Mouse (Mus musculus) brown adipose tissue, adult 24 weeks (tissue): Measurements from ENCODE around the gene Stradb. TPM values are rescaled to one million over a fixed set of nuclear protein-coding genes. Genes with fewer than 3 reads are reported as not detected.

Source experiments
- H3K27ac ChIP-seq: fragments of 200-500 bp; replicated peaks from 2 replicates; pipeline ENCODE4 v1.5.1; 2012; ENCODE audit warnings: low read depth, mild to moderate bottlenecking, low read length
- H3K4me1 ChIP-seq: fragments of 200-500 bp; 2 replicates; pipeline ENCODE4 v1.6.1; 2012; ENCODE audit warnings: low read length, mixed read lengths; ENCODE audit not compliant: control insufficient read depth, insufficient read depth, insufficient read length
- H3K4me3 ChIP-seq: fragments of 200-500 bp; 2 replicates; pipeline ENCODE4 v1.5.1; 2012; ENCODE audit warnings: low read depth, mild to moderate bottlenecking, low read length, moderate library complexity; ENCODE audit not compliant: insufficient read depth
- polyA plus RNA-seq: library from polyadenylated mRNA; stranded (reverse); fragments of >200 nt; gene quantifications from 2 replicates; pipeline ENCODE4 v1.2.4, GENCODE M21; 2012; ENCODE audit not compliant: missing spikeins, insufficient read depth, insufficient read length

The Stradb gene
- polyA plus RNA-seq: 53.2 and 63.6 TPM in 2 replicates

GRCm38 (mm10) chr1:58973366-58974221 lies at the start of gene Stradb, which contains the start of gene Trak2:
TSS of gene Stradb (plus strand) at chr1:58973522.
TSS of gene Trak2 (minus strand) at chr1:58973430.
- peak within 1 kb of the TSS; percentile 91 for H3K27ac ChIP-seq
- peak within 1 kb of the TSS; percentile 89 for H3K4me3 ChIP-seq
- peaks cover 17% of the 10 kb centered on the region; the same call in 1 of the 2 replicates for H3K4me1 ChIP-seq

GRCm38 (mm10) chr1:58926664-58927063 lies 46.7 kb upstream of the Stradb start:
- Histone ChIP-seq H3K4me3 (no peak overlapping the region), H3K4me1 (no peaks in the 10 kb centered on the region), H3K27ac (no peak overlapping the region)

DNA sequence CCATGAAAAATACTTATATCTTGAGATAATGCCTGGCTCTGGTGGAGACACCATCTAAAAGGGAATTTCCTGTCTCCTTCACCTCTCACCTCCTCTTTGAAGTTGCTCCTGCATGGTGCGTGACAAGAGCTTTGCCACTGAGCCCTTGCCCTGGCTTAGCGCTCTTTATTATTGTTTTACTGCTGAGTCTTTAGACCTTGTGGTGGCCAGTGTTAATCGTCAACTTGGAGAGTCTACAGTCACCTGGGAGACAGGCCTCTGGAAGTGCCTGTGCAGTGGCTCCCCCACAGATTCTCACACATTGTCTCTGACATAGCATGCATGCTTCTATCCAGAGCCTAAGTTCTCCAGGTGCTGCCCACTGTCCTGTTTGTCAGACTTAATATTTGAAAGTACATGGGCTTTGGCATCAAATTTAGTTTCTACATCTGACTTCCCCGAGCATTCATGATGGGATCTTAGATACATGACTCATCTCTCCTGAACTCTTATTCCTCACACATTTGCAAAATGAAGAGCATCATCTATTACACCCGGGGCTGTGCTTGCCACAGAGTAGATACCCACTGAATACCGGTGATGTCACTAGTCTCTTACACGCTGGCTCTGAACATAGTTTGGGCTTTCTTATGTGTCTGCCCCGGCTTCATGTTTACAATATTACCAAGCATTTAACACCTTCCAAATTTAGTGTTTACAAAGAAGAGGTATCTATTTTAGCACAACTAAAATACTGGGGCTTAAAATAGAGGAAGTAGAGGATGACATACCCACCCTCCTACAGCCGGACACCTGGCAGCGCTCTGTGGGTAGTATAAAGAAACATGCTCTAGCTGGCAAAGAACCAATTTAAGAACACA lies 36.3 kb upstream of the Stradb start:
- Histone ChIP-seq H3K27ac (no peak overlapping the region), H3K4me3 (no peak overlapping the region), H3K4me1 (no peaks in the 10 kb centered on the region)

DNA sequence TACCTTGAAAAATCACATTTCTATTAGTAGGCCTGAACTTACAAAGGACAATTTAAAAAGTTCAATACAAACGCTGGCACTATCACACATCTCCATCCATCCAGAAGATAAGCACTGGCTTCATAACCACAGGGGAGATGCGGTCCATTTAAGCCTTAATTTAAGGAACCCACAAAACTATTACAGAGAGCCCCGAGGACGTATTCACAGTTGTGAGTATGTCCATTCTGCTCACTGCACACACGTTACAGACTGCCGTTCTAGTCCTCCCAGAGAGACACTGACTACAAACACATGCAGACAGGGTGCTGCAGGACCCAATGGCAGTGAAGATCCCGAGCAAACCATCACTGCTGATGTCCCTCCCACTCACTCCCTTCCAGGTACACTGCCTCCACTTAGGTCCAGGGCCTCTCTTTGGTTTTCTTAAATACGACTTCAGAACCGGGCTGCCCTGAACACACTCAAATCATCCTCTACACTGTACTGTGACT lies 35.7 kb upstream of the Stradb start:
- no peak overlapping the region for H3K4me3 ChIP-seq
- H3K4me1 ChIP-seq: no peaks in the 10 kb centered on the region
- H3K27ac ChIP-seq: no peak overlapping the region

GRCm38 (mm10) chr1:58945523-58945922 lies 27.8 kb upstream of the Stradb start:
- Histone ChIP-seq H3K27ac (0 out of 2 replicates have a peak overlapping the region, but pooled peaks have one; percentile 60), H3K4me3 (no peak overlapping the region), H3K4me1 (peaks cover 4% of the 10 kb centered on the region)

DNA sequence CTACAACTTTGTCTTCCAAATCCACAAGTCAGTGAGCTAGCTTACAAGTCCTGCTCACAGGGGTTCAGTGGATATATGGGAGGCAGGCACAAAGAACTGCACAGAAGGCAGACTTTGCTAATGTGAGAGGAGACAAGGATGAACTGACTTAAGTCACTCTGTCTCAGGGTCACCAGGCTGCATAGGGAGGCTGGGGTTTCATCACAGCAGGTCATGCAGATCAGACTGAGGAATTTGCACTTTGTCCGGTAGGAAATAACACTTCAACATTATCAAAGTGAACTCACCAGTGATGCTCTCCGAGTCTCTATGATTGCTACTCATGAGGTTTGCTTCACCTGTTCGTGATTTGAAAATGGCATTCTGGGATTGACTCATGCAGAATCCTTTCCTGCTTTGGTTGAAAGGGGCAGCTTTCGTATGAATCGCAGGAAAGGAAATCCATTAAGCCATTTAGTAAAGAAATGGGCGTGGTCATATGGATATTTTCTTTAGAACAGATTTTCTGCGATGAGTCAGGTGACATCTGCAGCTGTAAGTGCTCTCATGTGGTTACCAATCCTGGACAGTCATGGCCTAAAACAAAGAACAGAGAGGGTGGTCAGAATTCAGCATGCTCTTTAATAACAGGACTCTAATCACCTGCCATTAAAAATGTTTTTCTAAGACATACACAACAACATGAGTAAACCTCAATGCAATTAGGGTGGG lies 27.2 kb upstream of the Stradb start:
- H3K27ac ChIP-seq: no peak overlapping the region
- H3K4me1 ChIP-seq: peaks cover 7% of the 10 kb centered on the region
- H3K4me3 ChIP-seq: no peak overlapping the region

GRCm38 (mm10) chr1:58946718-58947117 lies 26.6 kb upstream of the Stradb start:
- Histone ChIP-seq H3K27ac (no peak overlapping the region), H3K4me1 (peaks cover 7% of the 10 kb centered on the region), H3K4me3 (no peak overlapping the region)

GRCm38 (mm10) chr1:58949561-58950106 lies 23.7 kb upstream of the Stradb start:
- H3K4me3 ChIP-seq: no peak overlapping the region
- peak overlapping the region; percentile 70 for H3K27ac ChIP-seq
- peaks cover 23% of the 10 kb centered on the region for H3K4me1 ChIP-seq

- Histone ChIP-seq H3K4me3 (no peak overlapping the region), H3K27ac (peak overlapping the region; percentile 50), H3K4me1 (peaks cover 20% of the 10 kb centered on the region)
These were observed 22.2 kb upstream of the Stradb start for GRCm38 (mm10) chr1:58950899-58951648.

- Histone ChIP-seq H3K4me3 (no peak overlapping the region), H3K4me1 (peaks cover 22% of the 10 kb centered on the region), H3K27ac (peak overlapping the region; percentile 46)
These were observed 21.5 kb upstream of the Stradb start for GRCm38 (mm10) chr1:58951841-58952240.

DNA sequence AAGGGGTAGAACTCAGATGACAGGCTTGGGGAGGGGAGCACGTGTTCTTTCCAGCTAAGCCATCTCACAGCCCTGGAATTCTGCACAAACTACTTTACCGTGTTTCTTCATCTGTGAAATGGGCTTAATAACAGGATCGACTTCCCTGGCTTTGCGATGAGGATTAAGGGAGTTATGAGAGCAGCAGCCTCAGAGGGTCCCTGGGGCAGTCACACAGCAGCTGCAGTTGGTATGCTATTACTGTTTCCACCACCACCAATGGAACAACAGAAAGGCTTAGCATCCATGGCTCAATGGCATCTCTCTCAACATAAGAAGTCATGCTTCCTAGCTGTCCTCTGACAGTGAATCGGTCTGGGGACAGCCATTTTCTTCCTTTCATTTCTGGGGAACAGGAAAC lies 20.8 kb upstream of the Stradb start:
- Histone ChIP-seq H3K27ac (peak overlapping the region; percentile 46), H3K4me1 (peaks cover 28% of the 10 kb centered on the region), H3K4me3 (no peak overlapping the region)

DNA sequence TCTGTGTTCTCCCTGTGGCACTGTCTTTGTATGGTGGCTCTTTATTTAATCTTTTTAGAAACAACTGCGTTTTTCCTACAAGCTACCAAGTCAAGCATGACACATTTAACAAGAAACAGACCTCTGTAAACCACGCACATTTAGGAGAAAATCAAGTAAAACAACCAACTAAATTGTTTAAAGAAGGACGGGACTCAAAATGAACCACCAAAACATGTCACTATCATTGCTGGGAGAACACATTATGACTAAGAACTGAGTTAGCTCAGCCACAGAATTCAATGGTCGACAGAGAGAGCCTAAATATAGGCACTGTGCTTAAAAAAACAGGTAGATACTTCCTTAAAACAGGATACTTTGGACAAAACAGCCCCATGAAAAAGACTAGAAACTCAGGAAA lies 20.3 kb upstream of the Stradb start:
- Histone ChIP-seq H3K4me3 (no peak overlapping the region), H3K27ac (peak overlapping the region; percentile 46), H3K4me1 (peaks cover 29% of the 10 kb centered on the region)

DNA sequence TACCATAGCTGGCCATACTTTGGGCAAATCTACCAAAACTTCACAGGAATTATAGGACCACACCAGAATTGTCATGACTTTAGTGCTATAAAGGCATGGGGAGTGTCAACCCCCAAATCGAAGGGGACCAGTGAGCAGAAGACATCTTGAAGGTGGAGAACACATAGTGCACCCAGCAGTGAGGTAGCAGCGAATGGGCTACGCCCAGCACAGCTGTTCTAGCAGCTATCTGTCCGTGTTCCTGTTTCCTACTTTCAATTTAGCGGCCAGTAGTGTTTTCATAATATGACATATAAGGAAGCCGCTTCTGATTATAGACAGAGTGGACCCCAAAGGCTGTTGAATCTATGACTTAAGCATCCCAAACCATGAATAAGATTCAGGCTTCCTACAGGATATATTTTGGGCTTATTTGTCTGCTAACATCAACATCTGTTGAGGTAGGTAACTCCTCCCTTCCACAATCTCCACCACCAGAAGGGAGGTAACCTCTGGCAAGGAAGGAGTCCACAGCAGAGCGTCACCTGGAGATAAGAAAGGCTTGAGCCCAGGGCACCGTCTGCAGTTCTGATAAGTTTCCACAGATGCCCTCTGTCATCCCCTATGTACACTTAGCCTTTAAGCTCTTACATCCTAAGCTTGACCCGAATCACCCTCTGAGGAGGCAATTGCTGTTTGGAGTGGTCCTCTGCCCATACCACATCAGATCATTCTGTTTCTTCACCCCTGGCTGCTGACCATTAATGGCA lies 19.5 kb upstream of the Stradb start:
- peaks cover 35% of the 10 kb centered on the region for H3K4me1 ChIP-seq
- no peak overlapping the region for H3K4me3 ChIP-seq
- peak overlapping the region; percentile 18; the same call in 1 of the 2 replicates for H3K27ac ChIP-seq
